Mouse (Mus musculus) limb, embryonic 15.5 days (tissue): ENCODE measurements around the gene Creb3. TPM values are rescaled to one million over a fixed set of nuclear protein-coding genes. Genes with fewer than 3 reads are reported as not detected.
"Not testable (repeated sequence)": the region's sequence is repeated elsewhere in the genome, so short reads cannot be mapped to it uniquely, and the experiment has no call there.

ENCODE experiments used
- ATAC-seq: fragments of 200-750 bp; cut with Nextera tagmentation; 2 replicates; pipeline ENCODE4 v1.8.0; 2017; ENCODE audit warnings: low read depth, moderate TSS enrichment; ENCODE audit not compliant: insufficient number of reproducible peaks, low FRiP score, low TSS enrichment
- H3K27ac ChIP-seq: fragments of 300-500 bp; sonication (generic); 2 replicates; pipeline ENCODE4 v1.5.1; 2015; ENCODE audit warnings: moderate library complexity, mild to moderate bottlenecking, inconsistent platforms
- H3K27me3 ChIP-seq: fragments of 300-500 bp; sonication (generic); 2 replicates; pipeline ENCODE4 v1.6.1; 2015; ENCODE audit warnings: inconsistent platforms
- H3K36me3 ChIP-seq: fragments of 300-500 bp; sonication (generic); 2 replicates; pipeline ENCODE4 v1.6.1; 2015; ENCODE audit warnings: inconsistent platforms
- H3K4me1 ChIP-seq: fragments of 300-500 bp; sonication (generic); 2 replicates; pipeline ENCODE4 v1.6.1; 2015; ENCODE audit warnings: inconsistent platforms
- H3K4me2 ChIP-seq: fragments of 300-500 bp; sonication (generic); 2 replicates; pipeline ENCODE4 v1.6.1; 2015; ENCODE audit warnings: mild to moderate bottlenecking, inconsistent platforms
- H3K4me3 ChIP-seq: fragments of 300-500 bp; sonication (generic); 2 replicates; pipeline ENCODE4 v1.5.1; 2015; ENCODE audit warnings: mild to moderate bottlenecking, inconsistent platforms
- H3K9ac ChIP-seq: fragments of 300-500 bp; sonication (generic); 2 replicates; pipeline ENCODE4 v1.6.1; 2015; ENCODE audit warnings: inconsistent platforms
- H3K9me3 ChIP-seq: fragments of 300-500 bp; sonication (generic); 2 replicates; pipeline ENCODE4 v1.6.1; 2016; ENCODE audit warnings: inconsistent platforms
- WGBS: fragments of 180-500 bp; shearing (Covaris S2); methylation state at CpG from one replicate; pipeline ENCODE4 v1.1.7; 2015; 5-methylcytosine and 5-hydroxymethylcytosine counted together
- polyA plus RNA-seq: library from polyadenylated mRNA; unstranded; fragments of >200 nt; fragmentation: Nextera tagmentation; extraction: Ambion mirVana; gene quantifications from 2 replicates; pipeline ENCODE4 v1.2.1, GENCODE M21; 2015

Gene Creb3
- polyA plus RNA-seq, 1 experiment from 2014 or later, result 87.9 TPM

GRCm38 (mm10) chr4:43586411-43586810 lies 24.3 kb downstream of the Creb3 start:
- no peak overlapping the region for H3K27ac ChIP-seq
- no peaks in the 10 kb centered on the region for H3K27me3 ChIP-seq
- WGBS, result 60% methylated on average over 8 of the region's 8 CpGs
- H3K9me3 ChIP-seq, result no peaks in the 10 kb centered on the region
- H3K36me3 ChIP-seq, result peaks cover 28% of the 10 kb centered on the region
- no peak overlapping the region for H3K4me3 ChIP-seq
- no peak overlapping the region for H3K9ac ChIP-seq
- no peak for ATAC-seq
- peaks cover 8% of the 10 kb centered on the region for H3K4me1 ChIP-seq
- no peak overlapping the region for H3K4me2 ChIP-seq

GRCm38 (mm10) chr4:43587681-43588080 lies 25.5 kb downstream of the Creb3 start:
- WGBS, result 41% methylated on average over 7 of the region's 7 CpGs
- H3K4me3 ChIP-seq, result no peak overlapping the region
- H3K27me3 ChIP-seq, result no peaks in the 10 kb centered on the region
- peaks cover 8% of the 10 kb centered on the region for H3K4me1 ChIP-seq
- no peak overlapping the region for H3K27ac ChIP-seq
- H3K4me2 ChIP-seq, result no peak overlapping the region
- peaks cover 16% of the 10 kb centered on the region for H3K36me3 ChIP-seq
- no peak overlapping the region for H3K9ac ChIP-seq
- no peak for ATAC-seq
- no peaks in the 10 kb centered on the region for H3K9me3 ChIP-seq

- Histone ChIP-seq H3K4me3 (no peak overlapping the region), H3K4me1 (no peaks in the 10 kb centered on the region; the same call in 1 of the 2 replicates), H3K27me3 (no peaks in the 10 kb centered on the region), H3K9ac (no peak overlapping the region), H3K27ac (no peak overlapping the region), H3K9me3 (no peaks in the 10 kb centered on the region), H3K36me3 (no peaks in the 10 kb centered on the region), H3K4me2 (no peak overlapping the region)
- WGBS, result 55% methylated on average over 5 of the region's 5 CpGs
- no peak for ATAC-seq
Observed at GRCm38 (mm10) chr4:43591543-43591942, 29.4 kb downstream of the Creb3 start.

GRCm38 (mm10) chr4:43591961-43592360 lies 29.8 kb downstream of the Creb3 start:
- 53% methylated on average over 3 of the region's 3 CpGs for WGBS
- Histone ChIP-seq H3K4me3 (no peak overlapping the region), H3K4me1 (no peaks in the 10 kb centered on the region; the same call in 1 of the 2 replicates), H3K27me3 (no peaks in the 10 kb centered on the region), H3K9me3 (no peaks in the 10 kb centered on the region), H3K36me3 (no peaks in the 10 kb centered on the region), H3K4me2 (no peak overlapping the region), H3K9ac (no peak overlapping the region), H3K27ac (no peak overlapping the region)
- ATAC-seq, result no peak

GRCm38 (mm10) chr4:43593453-43593852 lies 31.3 kb downstream of the Creb3 start:
- H3K9me3 ChIP-seq, result no peaks in the 10 kb centered on the region
- H3K4me2 ChIP-seq, result no peak overlapping the region
- H3K4me3 ChIP-seq, result no peak overlapping the region
- no peak overlapping the region for H3K27ac ChIP-seq
- 44% methylated on average over 3 of the region's 3 CpGs for WGBS
- no peaks in the 10 kb centered on the region for H3K36me3 ChIP-seq
- ATAC-seq, result no peak
- no peaks in the 10 kb centered on the region; the same call in 1 of the 2 replicates for H3K4me1 ChIP-seq
- H3K27me3 ChIP-seq, result no peaks in the 10 kb centered on the region
- H3K9ac ChIP-seq, result no peak overlapping the region

GRCm38 (mm10) chr4:43596597-43596996 lies 34.5 kb downstream of the Creb3 start:
- 71% methylated on average over 2 of the region's 2 CpGs for WGBS
- H3K27me3 ChIP-seq, H3K4me3 ChIP-seq, H3K27ac ChIP-seq, H3K4me1 ChIP-seq, H3K4me2 ChIP-seq, H3K36me3 ChIP-seq, H3K9me3 ChIP-seq, H3K9ac ChIP-seq, ATAC-seq: not testable (repeated sequence)

- Histone ChIP-seq H3K9ac (no peak overlapping the region), H3K27me3 (no peaks in the 10 kb centered on the region), H3K4me3 (no peak overlapping the region), H3K4me1 (no peaks in the 10 kb centered on the region), H3K36me3 (no peaks in the 10 kb centered on the region), H3K4me2 (no peak overlapping the region), H3K9me3 (no peaks in the 10 kb centered on the region), H3K27ac (no peak overlapping the region)
- no peak for ATAC-seq
- 82% methylated on average over 4 of the region's 4 CpGs for WGBS
Observed at GRCm38 (mm10) chr4:43598200-43598599, 36.1 kb downstream of the Creb3 start.

GRCm38 (mm10) chr4:43598650-43599380 lies 36.7 kb downstream of the Creb3 start:
- no peak overlapping the region for H3K4me2 ChIP-seq
- H3K27ac ChIP-seq, result no peak overlapping the region
- no peaks in the 10 kb centered on the region for H3K36me3 ChIP-seq
- H3K4me1 ChIP-seq, result no peaks in the 10 kb centered on the region
- no peak overlapping the region for H3K4me3 ChIP-seq
- no peaks in the 10 kb centered on the region for H3K27me3 ChIP-seq
- H3K9me3 ChIP-seq, result no peaks in the 10 kb centered on the region
- no peak for ATAC-seq
- no peak overlapping the region for H3K9ac ChIP-seq
- WGBS, result 74% methylated on average over 7 of the region's 7 CpGs

GRCm38 (mm10) chr4:43600195-43600934 lies 38.2 kb downstream of the Creb3 start:
- 72% methylated on average over 9 of the region's 9 CpGs for WGBS
- Histone ChIP-seq H3K27ac (no peak overlapping the region), H3K27me3 (no peaks in the 10 kb centered on the region), H3K9me3 (no peaks in the 10 kb centered on the region), H3K36me3 (no peaks in the 10 kb centered on the region), H3K9ac (no peak overlapping the region), H3K4me2 (no peak overlapping the region), H3K4me1 (no peaks in the 10 kb centered on the region), H3K4me3 (no peak overlapping the region)
- no peak for ATAC-seq

GRCm38 (mm10) chr4:43604099-43604498 lies 42.0 kb downstream of the Creb3 start:
- no peak overlapping the region for H3K9ac ChIP-seq
- ATAC-seq, result no peak
- no peak overlapping the region for H3K27ac ChIP-seq
- no peak overlapping the region for H3K4me3 ChIP-seq
- H3K4me1 ChIP-seq, result no peaks in the 10 kb centered on the region
- H3K36me3 ChIP-seq, result no peaks in the 10 kb centered on the region
- 64% methylated on average over 3 of the region's 3 CpGs for WGBS
- H3K9me3 ChIP-seq, result no peaks in the 10 kb centered on the region
- H3K4me2 ChIP-seq, result no peak overlapping the region
- no peaks in the 10 kb centered on the region for H3K27me3 ChIP-seq

GRCm38 (mm10) chr4:43604751-43605685 lies 42.9 kb downstream of the Creb3 start:
- H3K36me3 ChIP-seq, result no peaks in the 10 kb centered on the region
- no peaks in the 10 kb centered on the region for H3K9me3 ChIP-seq
- ATAC-seq, result no peak
- H3K27me3 ChIP-seq, result no peaks in the 10 kb centered on the region
- H3K4me2 ChIP-seq, result no peak overlapping the region
- 65% methylated on average over 9 of the region's 9 CpGs for WGBS
- no peaks in the 10 kb centered on the region for H3K4me1 ChIP-seq
- no peak overlapping the region for H3K4me3 ChIP-seq
- no peak overlapping the region for H3K27ac ChIP-seq
- no peak overlapping the region for H3K9ac ChIP-seq
